Mouse (Mus musculus) heart, embryonic 10.5 days (tissue): ENCODE measurements around the gene Dpep2nb. TPM values are rescaled to one million over a fixed set of nuclear protein-coding genes. Genes with fewer than 3 reads are reported as not detected.

Experiments
- DNase-seq: peaks from one replicate; pipeline ENCODE4 v3.0.0-alpha.2; 2017; ENCODE audit warnings: low spot score
- H3K27ac ChIP-seq: fragments of 300-500 bp; sonication (generic); 2 replicates; pipeline ENCODE4 v1.5.1; 2016; ENCODE audit warnings: mild to moderate bottlenecking
- H3K27me3 ChIP-seq: fragments of 300-500 bp; sonication (generic); 2 replicates; pipeline ENCODE4 v1.6.1; 2016; ENCODE audit warnings: mild to moderate bottlenecking; ENCODE audit not compliant: poor library complexity, insufficient read depth, severe bottlenecking
- H3K36me3 ChIP-seq: fragments of 300-500 bp; sonication (generic); 2 replicates; pipeline ENCODE4 v1.6.1; 2016; ENCODE audit warnings: mild to moderate bottlenecking, moderate library complexity
- H3K4me1 ChIP-seq: fragments of 300-500 bp; sonication (generic); 2 replicates; pipeline ENCODE4 v1.6.1; 2016; ENCODE audit warnings: mild to moderate bottlenecking
- H3K4me3 ChIP-seq: fragments of 300-500 bp; sonication (generic); 2 replicates; pipeline ENCODE4 v1.5.1; 2016; ENCODE audit warnings: mild to moderate bottlenecking, moderate library complexity
- H3K9me3 ChIP-seq: fragments of 300-500 bp; sonication (generic); 2 replicates; pipeline ENCODE4 v1.6.1; 2016; ENCODE audit warnings: mild to moderate bottlenecking, moderate library complexity
- WGBS: fragments of 180-500 bp; shearing (Covaris S2); methylation state at CpG from one replicate; pipeline ENCODE4 v1.1.7; 2016; 5-methylcytosine and 5-hydroxymethylcytosine counted together
- polyA plus RNA-seq: library from polyadenylated mRNA; unstranded; fragments of >200 nt; fragmentation: Nextera tagmentation; extraction: Ambion mirVana; gene quantifications from 2 replicates; pipeline ENCODE4 v1.2.1, GENCODE M21; 2016

The Dpep2nb gene
- polyA plus RNA-seq, 1 experiment from 2014 or later: not detected

- peaks cover 57% of the 10 kb centered on the region for H3K4me1 ChIP-seq
- DNase-seq: peak; percentile 88
- H3K9me3 ChIP-seq: no peaks in the 10 kb centered on the region
- no peaks in the 10 kb centered on the region; the same call in 1 of the 2 replicates for H3K36me3 ChIP-seq
- peak overlapping the region; percentile 84 for H3K4me3 ChIP-seq
- peak overlapping the region; percentile 95 for H3K27ac ChIP-seq
- no peaks in the 10 kb centered on the region for H3K27me3 ChIP-seq
- WGBS: 5% methylated on average over 19 of the region's 19 CpGs
Observed at GRCm38 (mm10) chr8:105966692-105967311, 39.0 kb downstream of the Dpep2nb start.

- peak within 1 kb of the TSS; percentile 84 for H3K4me3 ChIP-seq
- peaks cover 4% of the 10 kb centered on the region; the same call in 1 of the 2 replicates for H3K36me3 ChIP-seq
- H3K27me3 ChIP-seq: no peaks in the 10 kb centered on the region
- DNase-seq: peak; percentile 93
- H3K4me1 ChIP-seq: peaks cover 66% of the 10 kb centered on the region
- peak within 1 kb of the TSS; percentile 95 for H3K27ac ChIP-seq
- under 1% methylated on average over 47 of the region's 47 CpGs for WGBS
- no peaks in the 10 kb centered on the region for H3K9me3 ChIP-seq
Observed at GRCm38 (mm10) chr8:105965905-105966341, 39.9 kb downstream of the Dpep2nb start, which contains the start of gene Slc12a4. Gene Slc12a4 (minus strand): TSS chr8:105966097.

- Histone ChIP-seq H3K9me3 (no peaks in the 10 kb centered on the region), H3K4me1 (peaks cover 67% of the 10 kb centered on the region)
- peak; percentile 88 for DNase-seq
Observed at GRCm38 (mm10) chr8:105965266-105965904, 40.4 kb downstream of the Dpep2nb start.

GRCm38 (mm10) chr8:105964506-105965265 lies 41.1 kb downstream of the Dpep2nb start:
- peak overlapping the region; percentile 84 for H3K4me3 ChIP-seq
- H3K27ac ChIP-seq: peak overlapping the region; percentile 95
- H3K9me3 ChIP-seq: no peaks in the 10 kb centered on the region
- no peaks in the 10 kb centered on the region for H3K27me3 ChIP-seq
- H3K4me1 ChIP-seq: peaks cover 67% of the 10 kb centered on the region
- peaks cover 16% of the 10 kb centered on the region for H3K36me3 ChIP-seq
- WGBS: 48% methylated on average over 12 of the region's 12 CpGs
- no peak for DNase-seq

More at GRCm38 (mm10) chr8:105965266-105965904, 40.4 kb downstream of the Dpep2nb start:
- 2% methylated on average over 40 of the region's 40 CpGs for WGBS
- Histone ChIP-seq H3K27me3 (no peaks in the 10 kb centered on the region), H3K4me3 (peak overlapping the region; percentile 84), H3K36me3 (peaks cover 9% of the 10 kb centered on the region), H3K27ac (peak overlapping the region; percentile 95)

GRCm38 (mm10) chr8:105961536-105961935 lies 44.2 kb downstream of the Dpep2nb start:
- peaks cover 71% of the 10 kb centered on the region for H3K4me1 ChIP-seq
- WGBS: 66% methylated on average over 10 of the region's 10 CpGs
- no peak overlapping the region for H3K4me3 ChIP-seq
- no peak for DNase-seq
- peaks cover 46% of the 10 kb centered on the region for H3K36me3 ChIP-seq
- H3K27me3 ChIP-seq: no peaks in the 10 kb centered on the region
- H3K27ac ChIP-seq: 0 out of 2 replicates have a peak overlapping the region, but pooled peaks have one; percentile 22
- H3K9me3 ChIP-seq: no peaks in the 10 kb centered on the region

- H3K4me1 ChIP-seq: peaks cover 67% of the 10 kb centered on the region
- no peaks in the 10 kb centered on the region for H3K27me3 ChIP-seq
- no peak for DNase-seq
- WGBS: 72% methylated on average over 14 of the region's 14 CpGs
- peaks cover 50% of the 10 kb centered on the region for H3K36me3 ChIP-seq
- no peak overlapping the region for H3K27ac ChIP-seq
- H3K4me3 ChIP-seq: no peak overlapping the region
- no peaks in the 10 kb centered on the region for H3K9me3 ChIP-seq
Observed at GRCm38 (mm10) chr8:105961101-105961500, 44.7 kb downstream of the Dpep2nb start.

- no peak for DNase-seq
- H3K9me3 ChIP-seq: no peaks in the 10 kb centered on the region
- H3K27ac ChIP-seq: no peak overlapping the region
- WGBS: 89% methylated on average over 7 of the region's 7 CpGs
- H3K36me3 ChIP-seq: peaks cover 65% of the 10 kb centered on the region
- H3K4me3 ChIP-seq: no peak overlapping the region
- H3K27me3 ChIP-seq: no peaks in the 10 kb centered on the region
- H3K4me1 ChIP-seq: peaks cover 57% of the 10 kb centered on the region
Observed at GRCm38 (mm10) chr8:105959350-105959749, 46.4 kb downstream of the Dpep2nb start.

GRCm38 (mm10) chr8:105957813-105958212 lies 48.0 kb downstream of the Dpep2nb start:
- H3K4me1 ChIP-seq: peaks cover 41% of the 10 kb centered on the region
- no peaks in the 10 kb centered on the region for H3K27me3 ChIP-seq
- 50% methylated on average over 2 of the region's 4 CpGs for WGBS
- H3K9me3 ChIP-seq: no peaks in the 10 kb centered on the region
- DNase-seq: no peak
- peaks cover 81% of the 10 kb centered on the region for H3K36me3 ChIP-seq
- no peak overlapping the region for H3K4me3 ChIP-seq
- 0 out of 2 replicates have a peak overlapping the region, but pooled peaks have one; percentile 22 for H3K27ac ChIP-seq

GRCm38 (mm10) chr8:105956556-105956955 lies 49.2 kb downstream of the Dpep2nb start:
- Histone ChIP-seq H3K4me3 (no peak overlapping the region), H3K9me3 (no peaks in the 10 kb centered on the region), H3K27me3 (no peaks in the 10 kb centered on the region), H3K27ac (no peak overlapping the region), H3K4me1 (peaks cover 32% of the 10 kb centered on the region), H3K36me3 (peaks cover 91% of the 10 kb centered on the region)
- DNase-seq: no peak
- WGBS: 79% methylated on average over 4 of the region's 4 CpGs

GRCm38 (mm10) chr8:105951057-105951659 lies 54.6 kb downstream of the Dpep2nb start:
- WGBS: 33% methylated on average over 7 of the region's 7 CpGs
- no peak for DNase-seq

GRCm38 (mm10) chr8:105949350-105949749 lies 56.4 kb downstream of the Dpep2nb start:
- no peak for DNase-seq

More at GRCm38 (mm10) chr8:105951057-105951659, 54.6 kb downstream of the Dpep2nb start:
- H3K9me3 ChIP-seq: no peaks in the 10 kb centered on the region
- H3K4me3 ChIP-seq: no peak overlapping the region
- peak overlapping the region; percentile 53; the same call in 1 of the 2 replicates for H3K27ac ChIP-seq
- H3K27me3 ChIP-seq: no peaks in the 10 kb centered on the region
- peaks cover 24% of the 10 kb centered on the region for H3K4me1 ChIP-seq
- peaks cover 95% of the 10 kb centered on the region for H3K36me3 ChIP-seq

More at GRCm38 (mm10) chr8:105949350-105949749, 56.4 kb downstream of the Dpep2nb start:
- Histone ChIP-seq H3K27ac (peak overlapping the region; percentile 37; the same call in 1 of the 2 replicates), H3K27me3 (no peaks in the 10 kb centered on the region), H3K4me3 (no peak overlapping the region), H3K9me3 (no peaks in the 10 kb centered on the region), H3K36me3 (peaks cover 97% of the 10 kb centered on the region), H3K4me1 (peaks cover 21% of the 10 kb centered on the region)
- 79% methylated on average over 10 of the region's 10 CpGs for WGBS
